Mouse (Mus musculus) B cell, adult 2 months (primary cell): ENCODE results near the gene P3h2.

Source experiments
- DNase-seq, 2 experiments: peaks; one replicate each; pipeline ENCODE4 v3.0.0; 2022

Gene P3h2

DNA sequence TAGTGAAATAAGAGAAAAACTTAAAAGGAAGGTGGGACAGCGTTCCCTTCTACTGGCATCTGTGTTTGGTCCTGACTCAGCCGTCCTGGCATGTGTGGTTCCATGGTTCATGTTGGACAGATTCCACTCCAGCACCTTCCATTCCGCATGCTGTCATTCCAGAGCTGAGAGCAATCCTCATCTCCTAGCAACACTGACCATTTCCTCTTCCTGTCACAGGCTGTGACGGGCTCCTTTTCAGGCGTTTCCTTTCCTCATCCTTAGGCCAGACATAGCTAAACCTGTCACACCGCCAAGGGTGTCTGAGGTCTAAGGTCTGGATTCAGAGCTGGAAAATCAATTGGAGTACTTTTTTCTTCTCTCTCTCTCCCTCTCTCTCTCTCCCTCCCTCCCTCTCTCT lies 40.5 kb downstream of the P3h2 start:
- DNase-seq: no peak

DNA sequence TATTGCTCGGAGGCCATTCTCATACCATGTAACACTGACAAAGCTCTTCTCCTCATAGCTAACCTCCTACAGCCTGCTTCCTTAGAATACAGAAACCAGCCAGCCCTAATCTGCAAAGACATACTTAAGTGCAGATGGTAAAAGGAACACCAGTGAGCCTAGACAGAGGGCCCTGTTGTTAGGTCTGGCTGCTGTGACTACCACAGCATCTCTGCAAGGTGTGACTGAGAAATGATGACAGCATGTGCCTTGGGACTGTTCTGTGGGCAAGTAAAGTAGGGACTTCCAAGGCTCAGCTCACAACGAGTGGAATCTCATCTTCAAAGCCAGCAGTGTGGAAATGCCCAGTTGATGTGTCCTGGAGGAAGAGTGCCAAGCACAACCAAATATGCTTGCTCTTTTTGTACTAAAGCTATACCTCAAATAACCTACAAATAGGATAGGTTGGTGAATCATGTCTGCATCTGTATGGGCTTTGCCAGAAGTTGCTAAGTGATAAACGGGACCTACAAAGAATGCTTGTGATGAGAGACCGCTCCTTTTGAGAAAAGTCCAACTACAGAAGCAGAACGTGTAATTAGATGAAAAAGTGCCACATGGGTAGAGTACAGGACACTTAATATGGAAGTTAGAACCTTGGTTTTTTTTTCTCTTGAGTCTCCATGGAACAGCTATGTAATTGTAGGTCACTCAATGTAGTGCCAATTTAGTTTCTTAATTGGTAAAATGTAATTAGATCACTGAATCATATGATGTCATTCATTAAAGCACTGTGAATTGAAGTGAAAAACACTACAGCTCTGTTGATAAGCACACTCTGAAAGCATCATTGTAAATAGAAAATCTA lies 45.1 kb downstream of the P3h2 start:
- no peak for DNase-seq

DNA sequence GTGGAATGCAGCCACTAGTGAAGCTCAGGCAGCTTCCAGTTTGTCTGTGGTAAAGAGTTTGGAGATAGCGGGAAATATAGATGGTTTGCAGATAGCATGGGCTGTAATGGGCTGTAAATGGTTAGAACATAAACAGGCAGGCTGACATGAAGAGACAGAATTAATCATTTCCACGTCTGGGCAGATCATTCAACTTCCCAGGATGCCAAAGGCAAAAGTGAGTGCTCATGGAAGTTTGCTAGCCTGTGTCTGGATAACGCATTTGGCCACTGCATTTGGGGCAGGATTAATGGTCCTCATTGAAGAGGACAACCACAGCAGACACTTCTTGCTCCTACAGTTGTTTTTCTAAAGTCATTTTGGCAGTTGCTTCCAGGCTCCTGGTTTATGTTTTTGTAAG lies 52.0 kb downstream of the P3h2 start:
- DNase-seq: no peak

DNA sequence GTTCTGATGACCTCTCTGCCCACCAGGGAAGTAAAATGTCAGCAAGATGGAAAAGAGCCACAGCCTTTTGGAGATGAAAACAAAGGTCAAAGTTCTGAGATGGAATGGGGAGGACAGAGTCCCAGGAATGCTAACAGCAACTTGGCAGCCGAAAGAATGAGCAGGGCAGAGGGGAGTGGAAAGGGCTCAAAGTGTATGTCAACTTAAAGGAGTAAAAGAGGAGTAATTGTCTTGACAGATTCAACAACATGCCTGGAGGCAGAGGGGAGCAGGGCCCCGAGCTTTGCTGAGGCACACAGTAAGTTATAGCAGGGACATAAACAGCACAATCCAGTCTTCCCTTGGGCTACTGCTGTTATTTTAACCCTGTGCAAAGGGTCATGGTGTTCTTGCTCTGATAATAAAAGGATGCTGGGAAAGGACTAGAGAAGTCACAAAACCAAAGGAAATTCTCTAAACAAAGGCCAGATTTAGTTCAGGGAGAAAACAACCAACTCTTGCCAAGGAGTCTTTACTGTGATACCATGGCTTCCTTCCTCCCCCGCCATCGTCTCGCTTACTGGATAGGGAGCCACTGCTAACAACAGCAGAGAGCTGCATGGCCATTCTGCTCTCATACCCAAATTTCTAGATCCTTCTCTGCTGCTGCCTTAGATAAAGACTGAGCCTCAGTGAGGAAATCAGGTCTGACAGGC lies 56.0 kb downstream of the P3h2 start:
- DNase-seq: no peak

DNA sequence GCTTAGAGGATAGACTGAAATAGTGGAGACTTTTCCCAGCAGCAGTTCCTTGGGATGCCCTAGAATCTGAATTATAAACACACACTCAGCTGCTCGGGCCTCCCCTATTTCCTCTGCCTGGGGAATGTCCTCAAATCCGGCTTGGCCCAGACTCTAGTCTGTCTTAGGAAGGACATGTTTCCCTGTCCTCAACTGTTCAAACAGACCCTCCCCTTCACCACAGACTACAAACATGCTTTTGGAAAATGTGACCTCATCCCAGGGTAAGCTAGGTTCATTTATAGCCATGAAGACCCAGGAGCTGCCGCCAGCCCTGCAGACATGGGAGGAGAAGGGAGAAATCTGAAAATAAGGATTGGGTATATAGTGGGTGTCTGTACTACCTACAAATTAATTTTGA lies 57.7 kb downstream of the P3h2 start:
- DNase-seq: no peak

DNA sequence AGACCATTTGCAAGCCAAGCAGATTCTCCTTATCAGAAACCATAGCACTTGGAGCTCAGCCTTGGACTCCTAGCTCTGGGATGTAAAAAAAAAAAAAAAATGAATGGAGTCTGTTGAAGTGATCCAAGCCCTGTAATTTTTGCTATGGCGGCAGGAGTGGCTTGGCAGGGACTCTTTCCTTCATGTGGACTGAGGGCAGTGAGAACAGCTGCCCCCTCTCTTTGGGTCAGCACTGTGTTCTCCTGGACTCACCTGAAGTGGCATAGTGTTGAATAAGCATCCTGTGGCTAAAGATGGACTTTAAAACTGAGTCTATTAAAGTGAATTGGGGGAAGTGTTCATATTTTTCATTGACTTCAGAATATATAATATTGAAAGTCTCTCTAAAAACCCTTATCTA lies 58.2 kb downstream of the P3h2 start:
- no peak for DNase-seq

DNA sequence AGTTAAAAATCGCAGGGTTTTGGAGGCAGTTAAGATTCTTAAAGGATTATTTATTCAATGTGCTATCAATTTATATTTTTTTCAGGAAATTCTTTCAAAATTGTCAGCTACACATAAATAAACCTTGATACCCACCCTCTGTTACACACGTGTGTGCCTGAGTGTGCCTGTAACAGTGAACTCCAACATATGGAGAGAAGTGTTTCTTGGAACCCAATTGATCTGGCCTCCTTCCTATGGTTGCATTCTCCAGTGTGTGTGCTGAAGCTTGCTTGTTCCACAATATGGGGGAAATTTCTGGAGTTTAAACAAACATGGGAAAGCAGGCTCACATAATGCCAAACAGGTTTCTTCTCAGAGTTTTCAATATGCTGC lies 63.7 kb downstream of the P3h2 start:
- no peak for DNase-seq

DNA sequence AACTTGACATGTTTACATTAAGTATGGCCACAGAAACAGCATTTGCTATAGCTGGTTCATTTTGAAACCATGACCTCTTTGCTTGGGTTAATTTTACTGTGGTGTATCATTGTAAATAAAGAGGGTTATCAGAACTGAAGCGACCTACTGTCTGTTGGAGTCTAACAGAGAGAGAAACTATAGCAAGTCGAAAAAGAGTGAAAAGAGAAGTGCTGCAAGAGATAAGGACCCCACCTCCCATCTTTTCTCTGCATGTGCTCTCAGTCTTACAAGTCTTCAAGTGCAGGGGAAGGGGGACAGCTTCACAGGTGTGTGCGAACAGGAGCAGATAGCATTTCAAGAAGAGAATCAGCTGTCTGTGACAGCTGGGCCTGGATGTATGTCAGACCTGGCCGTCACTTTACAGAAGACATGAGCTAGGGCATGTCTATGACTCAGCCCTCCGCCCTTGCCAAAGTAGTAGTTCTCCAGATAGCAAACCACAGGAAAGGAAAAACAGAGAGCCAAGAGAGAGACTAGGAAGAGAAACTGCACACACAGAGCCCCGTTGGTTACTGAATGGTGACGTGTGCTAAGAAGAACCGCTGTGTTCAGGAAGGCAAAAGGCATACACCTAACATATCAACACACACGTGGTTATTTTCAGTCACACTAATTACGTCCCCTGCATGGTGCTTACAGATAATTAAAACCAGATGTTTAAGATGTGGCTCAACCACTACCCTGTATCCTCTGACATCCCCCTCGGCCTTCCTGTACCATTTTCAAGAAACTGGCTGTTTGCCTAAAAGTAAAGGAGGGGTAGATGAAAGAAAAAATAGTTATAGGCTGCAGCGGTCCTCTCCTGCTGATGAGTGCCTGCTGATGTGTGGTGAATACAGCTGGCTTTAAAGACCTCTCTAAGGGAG lies 64.3 kb downstream of the P3h2 start:
- DNase-seq: no peak

DNA sequence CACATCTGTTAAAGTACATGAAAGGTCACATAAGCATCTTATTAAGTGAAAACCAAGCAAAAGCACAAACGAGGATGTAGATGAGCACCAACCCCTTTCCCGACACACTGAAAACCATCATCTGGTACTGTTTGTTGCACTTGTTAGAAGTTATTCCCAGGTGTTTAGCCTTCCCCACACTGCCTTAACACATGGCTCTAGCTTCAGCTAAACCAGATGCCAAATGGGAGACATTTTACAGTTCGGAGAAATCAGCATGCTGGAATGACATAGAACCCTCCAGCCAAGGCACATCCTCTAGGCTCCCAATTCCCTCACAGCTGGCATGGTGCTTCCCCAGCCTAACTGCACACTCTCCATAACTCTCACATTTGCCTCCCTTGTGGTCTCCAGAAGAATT lies 66.3 kb downstream of the P3h2 start:
- DNase-seq: no peak

DNA sequence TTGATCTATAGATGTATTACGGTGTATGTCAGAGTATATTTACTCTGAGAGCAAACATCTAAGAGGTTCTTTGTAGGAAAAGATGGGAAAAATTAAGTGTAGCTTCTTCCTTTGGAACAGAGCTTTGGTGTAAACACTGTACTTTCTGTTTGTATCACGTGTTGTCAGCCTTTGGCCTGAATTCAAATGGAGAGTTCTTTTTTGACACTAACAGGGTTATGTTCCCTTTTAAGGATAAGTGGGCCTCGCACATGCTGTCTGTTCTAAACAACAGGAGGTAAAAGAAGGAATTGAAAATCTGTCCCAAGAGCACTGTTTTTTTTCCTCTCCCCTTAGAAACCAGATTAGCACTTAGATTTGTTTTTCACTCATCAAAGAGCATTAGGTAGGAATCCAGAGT lies 70.1 kb downstream of the P3h2 start:
- no peak for DNase-seq

DNA sequence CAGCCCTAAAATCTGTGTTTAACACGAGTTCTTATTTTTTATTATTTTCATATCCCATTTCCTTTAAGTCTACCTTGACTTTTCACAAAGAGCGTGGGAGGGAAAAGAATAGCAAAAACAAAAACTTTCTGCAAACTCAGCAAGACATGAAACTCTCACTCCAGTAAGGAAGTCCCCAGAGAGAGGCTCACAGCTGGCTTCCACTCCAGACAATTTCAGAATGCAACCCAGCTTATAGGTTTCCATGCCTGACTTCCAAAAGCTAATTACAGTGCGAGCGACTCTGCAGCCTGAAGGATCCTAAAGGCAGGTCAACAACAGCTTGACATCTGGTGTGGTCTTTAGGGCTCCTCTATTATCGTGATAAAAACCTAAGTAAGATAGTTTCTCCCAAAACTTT lies 70.5 kb downstream of the P3h2 start:
- no peak for DNase-seq

DNA sequence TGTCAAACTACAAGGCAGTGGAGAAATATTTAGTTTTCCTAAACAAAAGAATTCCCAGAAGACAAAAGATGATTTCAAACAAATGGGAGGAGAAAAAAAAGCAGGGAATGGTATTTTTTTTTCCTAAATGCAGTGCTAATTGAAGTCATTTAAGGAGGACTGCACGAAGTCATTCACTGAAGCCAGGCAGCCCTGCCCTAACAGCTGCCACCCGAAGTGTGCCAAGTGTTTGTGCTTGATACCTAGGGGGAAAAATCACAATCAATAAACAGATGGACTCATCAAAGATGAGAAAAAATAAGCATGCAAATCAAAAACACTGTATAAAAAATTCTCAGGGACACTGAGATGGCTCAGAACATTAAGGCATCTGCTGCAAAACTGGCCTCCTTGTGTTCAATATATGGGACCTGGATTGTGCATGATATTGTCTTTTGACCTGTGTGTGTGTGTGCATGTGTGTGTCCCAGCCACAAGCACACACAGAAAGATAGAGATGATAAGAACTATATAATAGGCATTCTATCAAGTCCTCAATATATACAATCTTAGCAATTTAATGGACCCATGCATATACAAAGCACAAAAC lies 76.1 kb downstream of the P3h2 start:
- DNase-seq: no peak

DNA sequence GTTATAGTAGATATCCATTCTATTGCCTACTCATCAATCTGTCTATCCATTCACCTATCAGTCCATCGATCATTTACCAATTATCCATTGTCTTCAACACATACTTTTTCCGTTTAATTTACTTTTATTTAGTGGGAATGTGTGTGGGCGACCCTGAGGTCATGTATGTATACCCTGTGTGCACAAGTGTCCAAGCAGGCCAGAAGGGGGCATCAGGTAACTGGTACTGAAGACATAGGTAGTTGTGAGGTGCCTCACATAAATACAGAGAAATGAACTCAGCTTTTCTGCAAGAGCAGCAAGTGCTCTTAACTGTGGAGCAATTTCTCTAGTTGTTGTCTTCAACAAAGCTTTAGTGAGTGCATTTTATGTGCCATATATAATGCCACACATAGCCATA lies 79.2 kb downstream of the P3h2 start:
- DNase-seq: no peak

DNA sequence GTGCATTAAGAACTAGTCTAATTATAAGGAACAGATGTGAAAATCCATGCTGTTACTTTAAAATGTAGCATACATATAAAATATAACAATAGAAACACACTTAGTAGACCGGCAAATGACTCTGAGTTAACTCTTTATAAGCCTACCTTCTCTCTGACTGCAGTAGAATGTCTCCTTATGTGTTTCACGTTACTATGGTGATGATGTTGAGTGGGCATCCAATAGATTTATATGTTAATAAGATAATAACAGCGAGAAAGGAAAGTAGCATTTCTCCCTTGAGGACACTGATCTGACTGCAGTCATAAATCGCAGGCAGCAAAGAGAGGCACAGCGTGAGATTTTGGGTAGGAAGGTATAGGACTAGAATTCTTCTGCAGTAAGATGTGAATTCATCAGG lies 81.0 kb downstream of the P3h2 start:
- no peak for DNase-seq

DNA sequence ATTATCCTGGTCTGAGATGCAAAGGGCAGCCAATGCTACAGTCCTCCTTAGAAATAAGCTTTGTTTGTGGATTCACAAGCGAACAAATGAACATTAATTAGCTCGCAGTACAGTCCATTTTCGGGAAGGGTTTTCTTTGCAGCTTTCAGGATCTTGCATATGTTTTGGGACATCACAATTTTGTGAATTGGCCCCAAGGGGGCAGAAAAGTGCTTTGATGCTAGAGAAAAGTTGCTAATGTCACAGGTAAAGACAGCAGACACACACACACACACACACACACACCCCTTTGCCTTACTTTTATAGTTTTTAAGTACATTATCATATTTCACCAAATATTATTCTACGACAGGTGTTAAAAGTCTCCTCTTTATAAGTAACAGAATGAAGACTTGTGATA lies 82.2 kb downstream of the P3h2 start:
- no peak for DNase-seq

DNA sequence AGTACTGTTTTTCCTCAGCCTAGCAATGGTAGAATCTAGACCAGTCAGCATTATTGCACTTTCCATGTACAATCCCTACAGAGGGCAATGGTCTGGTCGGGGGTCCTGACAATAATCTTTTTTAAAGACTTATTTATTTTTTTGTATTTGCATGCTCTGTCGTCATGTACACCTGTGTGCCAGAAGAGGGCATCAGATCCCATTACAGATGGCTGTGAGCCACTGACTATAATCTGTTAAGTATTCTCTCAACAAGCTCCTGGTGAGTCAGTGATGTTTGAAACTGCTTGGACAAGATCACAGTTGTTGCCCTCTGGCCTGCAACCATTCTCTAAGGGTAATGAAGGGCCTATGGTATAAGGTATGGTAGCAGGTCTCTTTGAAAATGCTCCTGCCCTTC lies 83.8 kb downstream of the P3h2 start:
- DNase-seq: no peak

DNA sequence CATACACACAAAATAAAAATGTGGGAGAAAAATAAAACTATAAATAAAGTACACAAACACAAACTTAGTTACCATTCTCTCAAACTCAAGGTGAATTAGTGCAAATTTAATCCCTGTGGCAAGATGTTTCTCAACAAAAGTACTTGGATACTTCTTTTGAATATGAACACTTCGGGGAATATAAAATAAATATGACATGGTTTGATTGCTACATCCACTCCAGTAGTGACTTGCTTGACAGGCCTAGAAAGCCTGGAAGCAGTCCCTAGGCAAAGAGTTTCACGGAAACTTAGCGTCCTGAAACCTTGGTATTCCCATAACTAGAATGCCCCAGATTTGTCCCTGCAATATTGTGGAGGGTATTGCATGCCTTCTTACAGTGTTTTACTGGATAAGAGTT lies 99.8 kb downstream of the P3h2 start:
- DNase-seq: no peak

DNA sequence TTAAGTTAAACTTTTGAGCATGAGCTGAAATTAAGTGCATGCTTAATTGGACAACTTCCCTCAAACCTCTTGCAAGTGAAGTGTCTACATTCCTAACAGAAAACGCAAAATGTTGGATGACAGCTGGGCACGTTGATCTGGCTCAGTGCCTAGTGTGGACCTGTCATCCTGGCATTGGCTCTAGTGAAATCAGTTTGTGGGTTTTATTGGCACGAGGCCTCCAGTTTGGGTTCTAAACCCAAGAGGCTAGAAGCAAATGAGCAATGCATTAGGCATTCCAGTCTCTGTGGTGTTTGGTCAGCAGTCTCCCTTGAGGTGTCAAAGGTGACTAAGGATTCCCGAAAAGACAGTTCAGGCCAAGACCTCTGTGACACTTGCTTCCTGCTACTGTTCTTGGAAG lies 102.3 kb downstream of the P3h2 start:
- no peak for DNase-seq

DNA sequence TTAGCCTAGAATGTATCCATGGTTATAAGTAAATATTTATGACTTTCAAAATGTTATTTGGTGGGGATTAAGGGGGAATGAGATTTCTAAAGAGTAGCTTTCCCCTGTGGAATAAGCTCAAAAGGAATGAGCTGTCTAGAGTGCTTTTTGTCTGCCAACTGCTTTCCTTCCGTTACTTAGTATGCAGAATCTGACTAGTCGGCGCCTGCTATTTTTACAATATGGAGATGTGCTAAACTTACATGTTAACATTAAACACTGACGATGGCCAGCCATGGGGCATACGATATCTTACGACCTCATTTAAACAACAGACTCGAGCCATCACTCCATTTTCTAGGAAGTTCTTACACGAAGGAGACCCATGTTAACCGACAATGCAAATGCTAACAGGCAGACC lies 102.7 kb downstream of the P3h2 start:
- no peak for DNase-seq

DNA sequence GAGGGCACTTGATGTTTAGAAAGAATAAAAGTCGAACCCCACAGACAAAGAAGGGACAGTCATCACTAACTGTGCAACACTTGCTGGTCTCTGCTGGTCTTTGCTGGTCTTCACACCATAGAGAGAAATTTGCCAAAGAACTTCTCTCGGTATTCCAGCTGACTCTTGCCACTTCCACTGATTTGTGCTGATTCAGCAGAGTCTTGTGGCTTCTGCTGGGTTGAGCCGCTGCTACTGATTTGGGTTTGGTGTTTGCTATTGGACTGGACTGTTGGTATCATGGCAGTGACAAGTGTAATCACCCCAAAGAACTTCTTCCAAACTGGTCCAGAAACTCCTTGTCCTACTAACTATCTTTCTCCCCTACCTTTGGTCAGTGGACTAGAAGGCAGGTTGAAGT lies 111.0 kb downstream of the P3h2 start:
- no peak for DNase-seq

DNA sequence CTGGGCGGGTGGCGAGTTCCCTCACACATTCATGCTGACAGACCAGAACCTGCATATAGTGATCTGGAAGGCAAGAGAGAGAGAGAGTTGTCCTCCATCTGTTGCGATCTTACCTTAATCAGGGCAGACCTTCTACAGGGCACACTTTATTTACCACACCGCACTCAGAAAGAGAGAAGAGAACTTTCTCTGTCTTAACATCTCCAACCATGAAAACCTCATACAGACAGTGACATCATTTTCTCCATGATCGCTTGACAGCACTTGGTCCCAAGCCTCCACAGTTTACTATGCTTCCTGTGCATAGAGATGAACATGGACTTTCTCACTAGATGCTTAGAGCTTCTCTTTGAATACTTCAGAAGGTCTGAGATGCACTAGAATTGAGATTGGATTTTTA lies 118.4 kb downstream of the P3h2 start:
- no peak for DNase-seq

DNA sequence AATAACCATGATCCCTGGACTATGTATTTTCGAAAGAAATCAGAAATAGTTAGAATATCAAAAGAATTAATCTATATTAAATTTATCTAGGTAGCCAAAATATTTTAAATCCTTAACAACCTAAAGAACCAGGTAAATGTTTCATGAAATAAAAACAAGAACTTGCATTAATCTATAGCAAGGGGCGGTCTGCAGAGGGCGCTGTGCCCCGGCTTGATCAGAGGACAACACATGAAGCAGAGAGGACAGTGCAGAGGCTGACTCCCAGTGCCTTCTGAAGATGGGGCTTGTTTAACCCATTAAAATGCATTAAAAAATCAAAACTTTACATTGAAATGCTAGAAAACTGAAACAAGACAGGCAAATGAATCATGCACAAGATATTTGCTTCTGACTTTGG lies 121.9 kb downstream of the P3h2 start:
- DNase-seq: no peak

DNA sequence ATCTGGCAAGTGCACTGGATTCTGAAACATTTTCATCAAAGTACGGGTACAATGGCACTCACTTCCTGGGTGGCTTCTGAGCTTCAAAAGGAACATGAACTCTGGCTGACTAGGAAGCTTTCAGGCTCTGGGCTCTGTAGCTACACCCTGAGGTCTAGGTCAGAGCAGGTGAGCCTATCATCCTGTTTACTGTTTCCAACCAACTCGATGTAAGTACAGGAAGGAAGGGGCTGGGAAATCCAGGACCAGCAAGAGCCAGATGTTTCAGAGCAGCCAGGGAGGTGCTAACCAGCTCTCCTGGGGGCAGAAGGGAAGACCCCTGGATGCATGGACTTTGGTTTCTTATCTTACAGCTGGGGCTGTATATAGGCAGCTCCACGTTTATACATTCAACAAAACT lies 126.5 kb downstream of the P3h2 start:
- DNase-seq: no peak
